Mouse (Mus musculus) brain, embryonic 14.5 days (tissue): ENCODE data around the gene Tuba1a. TPM values are rescaled to one million over a fixed set of nuclear protein-coding genes. Genes with fewer than 3 reads are reported as not detected.

ENCODE experiments used
- DNase-seq: peaks from one replicate; pipeline ENCODE4 v3.0.0-alpha.2; 2011; ENCODE audit warnings: low read depth
- CTCF ChIP-seq: fragments of 200-500 bp; IDR thresholded peaks from 2 replicates; pipeline ENCODE4 v1.5.1; 2012; ENCODE audit warnings: inconsistent platforms, mild to moderate bottlenecking, moderate library complexity, borderline replicate concordance; ENCODE audit not compliant: insufficient read depth, insufficient read length; ENCODE audit errors: extremely low read depth
- POLR2A ChIP-seq: fragments of 200-500 bp; IDR thresholded peaks from 2 replicates; pipeline ENCODE4 v1.6.1; 2012; ENCODE audit warnings: mild to moderate bottlenecking, inconsistent platforms, borderline replicate concordance; ENCODE audit not compliant: poor library complexity, insufficient read depth, insufficient read length, severe bottlenecking; ENCODE audit errors: extremely low read depth
- polyA plus RNA-seq: library from polyadenylated mRNA; depleted of rRNA; stranded (reverse); fragments of >200 nt; gene quantifications from 2 replicates; pipeline ENCODE4 v1.2.3, GENCODE M21; 2012

Gene Tuba1a
- polyA plus RNA-seq, 1 experiment: 14,471 TPM

DNA sequence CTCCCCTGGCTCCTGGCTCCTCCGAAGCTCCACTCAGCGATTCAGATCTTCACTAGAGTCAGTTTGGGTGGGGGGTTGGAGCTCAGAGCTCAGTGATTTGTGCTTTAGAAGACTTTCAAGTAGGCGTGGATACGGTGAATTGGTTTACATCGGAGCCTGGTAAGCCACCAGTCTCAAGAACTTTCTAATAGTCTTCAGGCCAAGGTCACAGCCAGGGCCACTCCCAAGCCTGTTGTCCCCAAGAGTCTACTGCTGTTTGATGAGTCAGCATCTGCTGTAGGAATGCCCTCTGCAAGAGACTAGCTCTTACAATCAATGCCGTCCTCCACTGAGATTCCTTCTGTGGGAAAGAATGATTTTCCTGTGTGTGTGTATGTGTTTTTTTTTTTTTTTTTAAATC, 28.6 kb upstream of the Tuba1a start:
- peak; percentile 37 for DNase-seq
- no peak for TF ChIP-seq CTCF
- TF ChIP-seq POLR2A: no peak

GRCm38 (mm10) chr15:98980012-98980614, 26.6 kb upstream of the Tuba1a start:
- no peak for TF ChIP-seq CTCF
- no peak for TF ChIP-seq POLR2A
- DNase-seq: peak; percentile 35

GRCm38 (mm10) chr15:98978409-98979172, 25.1 kb upstream of the Tuba1a start:
- DNase-seq: peak; percentile 79

GRCm38 (mm10) chr15:98977759-98978408, 24.4 kb upstream of the Tuba1a start:
- TF ChIP-seq POLR2A (no peak), CTCF (no peak)
- DNase-seq: peak; percentile 96

More at GRCm38 (mm10) chr15:98978409-98979172, 25.1 kb upstream of the Tuba1a start:
- TF ChIP-seq POLR2A (no peak), CTCF (no peak)

- peak; percentile 69 for DNase-seq
- TF ChIP-seq POLR2A (no peak), CTCF (no peak)
Observed at GRCm38 (mm10) chr15:98976763-98977758, 23.6 kb upstream of the Tuba1a start.

GRCm38 (mm10) chr15:98973015-98973614, 19.6 kb upstream of the Tuba1a start:
- TF ChIP-seq CTCF (no peak), POLR2A (no peak)
- peak; percentile 41 for DNase-seq

DNA sequence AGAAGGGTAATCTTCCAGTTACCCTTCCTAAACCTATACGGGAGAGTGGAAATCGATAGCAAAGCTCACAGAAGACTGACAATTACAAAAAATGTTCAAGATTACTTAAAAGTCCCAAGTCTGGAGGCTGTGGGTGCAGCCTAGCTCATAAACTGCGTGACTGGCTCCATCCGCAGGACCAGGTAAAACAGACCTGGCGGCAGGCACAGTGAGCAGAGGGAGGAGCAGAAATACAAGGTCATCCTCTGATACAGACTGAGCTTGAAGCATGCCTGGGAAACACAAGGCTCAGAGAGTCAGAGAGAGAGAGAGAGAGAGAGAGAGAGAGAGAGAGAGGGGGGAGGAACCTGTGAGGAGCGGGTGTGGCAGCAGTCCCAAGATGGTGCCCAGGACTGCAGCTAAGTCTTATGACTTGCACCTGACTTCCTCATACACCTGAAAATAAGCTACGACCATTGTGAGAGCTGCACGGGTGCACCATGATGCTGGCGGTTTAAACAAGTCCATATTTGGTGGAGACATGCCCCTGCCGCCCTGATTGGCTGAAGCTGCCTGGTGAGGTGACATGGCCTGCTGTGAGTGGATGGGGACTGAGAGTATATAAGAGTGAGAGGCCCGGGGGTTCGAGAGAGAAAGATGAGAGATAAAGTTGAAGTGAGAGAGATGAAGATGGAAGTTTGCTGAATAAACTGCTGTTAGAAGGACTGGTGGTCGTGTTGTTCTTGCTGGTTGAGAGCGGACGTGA, 18.2 kb upstream of the Tuba1a start:
- peak; percentile 80 for DNase-seq

DNA sequence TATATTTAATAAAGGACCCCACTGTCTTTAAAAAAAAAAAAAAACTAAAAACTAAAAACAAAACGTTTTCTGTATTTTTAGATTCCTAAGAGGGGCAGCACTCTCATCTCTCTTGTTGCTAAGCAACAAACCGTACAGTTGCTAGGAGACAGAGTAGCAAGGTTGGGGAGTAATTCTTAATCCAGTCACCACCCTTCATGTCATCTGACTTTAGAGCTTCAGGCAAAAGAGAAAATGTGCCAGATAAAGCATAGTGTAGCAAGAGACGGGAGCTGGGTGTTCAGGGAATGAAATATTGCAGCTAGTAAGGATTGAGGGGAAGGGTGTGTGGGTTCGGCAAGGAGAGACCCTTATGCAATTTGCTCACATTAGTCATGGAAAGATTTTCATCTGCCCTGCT, 17.6 kb upstream of the Tuba1a start:
- DNase-seq: peak; percentile 96
- no peak for TF ChIP-seq POLR2A
- no peak for TF ChIP-seq CTCF

- DNase-seq: peak; percentile 74
- TF ChIP-seq POLR2A (no peak), CTCF (no peak)
Observed at GRCm38 (mm10) chr15:98969372-98970101, 16.0 kb upstream of the Tuba1a start.

DNA sequence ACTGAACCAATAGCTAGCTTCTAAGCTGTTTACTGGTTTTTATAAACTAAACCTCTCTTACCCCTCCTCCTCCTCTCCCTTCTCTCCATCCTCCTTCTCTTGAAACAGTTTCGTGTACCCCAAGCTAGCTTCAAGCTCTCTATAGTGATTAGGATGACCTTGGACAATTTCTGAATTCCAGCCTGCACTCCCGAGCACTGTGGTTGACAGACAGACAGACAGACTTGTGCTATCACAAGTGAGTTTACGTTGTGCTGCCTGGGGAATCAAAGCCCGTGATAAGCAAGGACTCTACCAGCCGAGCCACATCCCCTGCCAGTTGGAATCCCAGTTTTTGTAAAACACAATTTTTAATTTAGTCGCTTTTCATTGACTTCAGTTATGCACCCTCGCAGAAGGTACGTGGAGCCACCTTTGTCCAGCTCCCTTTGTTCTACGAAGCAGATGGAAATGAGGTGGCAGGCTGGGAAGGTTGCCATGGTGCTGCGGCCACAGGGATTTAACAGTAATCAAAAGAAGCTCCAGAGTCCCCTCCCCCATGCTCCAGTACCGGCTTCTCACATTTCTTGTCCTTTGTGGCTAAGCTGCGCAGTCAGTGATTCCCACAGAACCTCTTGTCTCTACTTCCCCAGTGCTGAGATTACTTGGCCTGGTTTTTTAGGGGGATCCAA, 15.3 kb upstream of the Tuba1a start:
- no peak for TF ChIP-seq CTCF
- no peak for TF ChIP-seq POLR2A
- DNase-seq: peak; percentile 98

DNA sequence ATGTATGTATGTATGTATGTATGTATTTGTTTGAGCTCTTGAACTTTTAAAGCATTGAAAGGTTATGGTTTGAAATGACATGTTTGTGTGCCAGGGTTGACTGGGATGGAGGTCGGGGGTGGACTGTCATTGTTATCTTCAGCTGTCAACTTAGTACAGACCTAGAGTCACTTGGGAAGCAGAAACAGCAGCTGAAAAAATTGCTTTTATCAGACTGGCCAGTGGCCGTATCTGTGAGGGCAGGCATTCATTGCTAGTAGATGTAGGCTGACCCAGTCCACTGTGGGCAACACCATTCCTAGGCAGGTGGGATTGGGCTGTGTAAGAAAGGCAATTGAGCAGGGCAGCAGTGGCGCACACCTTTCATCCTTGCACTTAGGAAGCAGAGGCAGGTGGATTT, 6.0 kb upstream of the Tuba1a start:
- DNase-seq: no peak
- TF ChIP-seq CTCF (no peak), POLR2A (no peak)

- DNase-seq: no peak
- no peak for TF ChIP-seq CTCF
- no peak for TF ChIP-seq POLR2A
Observed at GRCm38 (mm10) chr15:98958901-98959420, 5.5 kb upstream of the Tuba1a start.
